Mouse (Mus musculus) brain, adult 10 weeks (tissue): ENCODE data around the gene Prr7. TPM values are rescaled to one million over a fixed set of nuclear protein-coding genes. Genes with fewer than 3 reads are reported as not detected.

Experiments
- polyA plus RNA-seq: library from polyadenylated mRNA; stranded (reverse); fragments of 350-450 nt; fragmentation: Illumina TruSeq; extraction: RNeasy Lipid Tissue Mini Kit (QIAGEN cat#74804); gene quantifications from one replicate; pipeline ENCODE4 v1.2.3, GENCODE M21; 2015; ENCODE audit warnings: low read depth, low replicate concordance

Prr7 gene
- 30.0 TPM for polyA plus RNA-seq

DNA sequence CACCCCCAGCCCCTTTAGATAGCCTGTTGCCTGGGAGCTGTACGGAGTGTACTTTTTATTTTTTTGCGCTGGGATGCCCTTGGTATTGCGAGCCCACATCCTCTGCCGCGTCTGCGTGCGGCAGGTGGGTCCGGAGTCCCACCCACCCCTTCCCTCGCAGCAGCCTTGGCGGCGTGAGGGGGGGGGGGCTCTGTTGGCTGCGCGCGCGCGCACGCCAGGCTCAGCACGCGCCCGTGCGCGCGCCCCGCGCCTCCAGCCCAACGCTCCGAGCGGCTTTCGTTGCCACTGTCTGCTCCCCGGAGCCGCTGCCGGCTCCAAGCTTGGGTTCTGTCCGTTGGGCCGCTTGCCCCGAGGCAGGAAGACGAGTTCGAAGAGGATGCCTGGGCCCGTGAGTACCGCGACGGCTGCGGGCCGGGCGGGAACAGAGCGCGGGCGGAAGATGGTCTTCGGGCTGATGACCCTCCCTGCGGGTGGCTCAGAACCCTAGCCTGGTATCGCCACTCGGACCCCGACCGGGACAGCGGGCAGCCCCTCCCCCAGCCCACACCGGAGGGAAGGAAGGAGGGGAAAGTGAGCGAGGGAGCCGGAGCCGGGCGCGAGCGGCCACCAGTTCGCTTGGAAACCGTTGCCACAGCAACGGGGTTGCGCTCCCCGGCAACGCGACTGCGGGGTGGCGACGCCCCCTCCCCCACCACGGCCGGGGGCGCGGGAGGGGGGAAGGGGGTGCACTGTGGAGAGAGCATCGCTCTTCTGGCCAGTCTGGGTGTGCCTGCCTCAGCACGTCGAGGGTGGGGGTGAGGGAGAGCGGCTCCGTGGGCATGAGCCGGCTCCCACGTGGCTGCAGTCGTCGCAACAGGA lies at the start of gene Prr7:
Gene Prr7 (plus strand): TSS at position 241 of the 858 bp plus-strand sequence.

DNA sequence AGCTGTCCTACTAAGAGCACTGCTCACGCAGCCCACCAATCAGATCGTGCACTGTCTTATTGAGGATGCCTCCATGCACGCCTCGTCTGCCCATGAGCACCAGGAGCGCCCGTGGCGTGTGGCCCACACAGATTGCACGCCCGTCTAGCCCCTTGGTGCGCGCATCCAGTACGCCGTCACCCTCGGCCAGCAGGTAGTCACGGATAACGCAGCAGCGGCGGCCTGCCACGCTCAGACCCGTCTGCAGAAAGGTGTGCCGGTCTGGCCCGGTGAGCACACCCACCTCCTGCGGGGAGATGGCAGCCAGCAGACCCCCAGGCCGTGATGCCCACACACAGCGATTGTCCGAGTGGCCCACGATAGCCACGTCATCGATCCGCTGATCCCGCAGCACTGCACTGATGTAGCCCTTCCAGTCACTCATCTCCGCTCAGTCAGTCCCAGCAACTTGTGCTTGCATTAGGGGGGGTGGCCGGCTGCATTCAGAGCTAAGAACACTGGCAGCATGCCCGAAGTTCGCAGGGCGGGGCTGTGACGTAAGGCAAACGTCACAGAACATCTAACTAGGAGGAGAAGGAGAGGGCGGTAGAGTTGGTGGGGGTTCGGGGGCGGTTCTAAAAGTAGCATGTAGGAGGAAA lies 49.2 kb upstream of the Prr7 start, which contains the start of gene Pfn3:
Gene Pfn3 (minus strand): TSS at position 490 of the 638 bp plus-strand sequence.

DNA sequence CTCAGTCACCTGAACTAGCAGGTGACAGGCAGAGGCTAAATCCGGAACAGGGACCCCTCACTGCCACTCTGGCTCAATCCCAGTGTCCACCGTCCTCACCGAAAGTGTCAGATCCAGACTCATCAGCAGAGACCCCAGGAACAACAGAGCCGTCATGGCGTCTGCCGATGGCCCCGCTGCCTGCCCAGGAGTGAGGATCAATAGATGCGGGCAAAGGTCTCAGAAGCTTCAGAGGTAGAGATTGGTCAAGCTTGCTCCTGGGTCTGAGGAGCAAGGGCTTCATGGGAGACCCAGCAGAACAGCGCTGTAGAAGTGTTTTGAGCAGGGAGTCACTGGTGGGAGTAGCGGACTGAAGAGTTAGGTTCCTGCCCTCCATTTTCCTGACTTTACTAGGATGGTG lies 37.5 kb upstream of the Prr7 start, which contains the start of gene F12:
Gene F12 (minus strand): TSS at position 181 of the 400 bp plus-strand sequence.

DNA sequence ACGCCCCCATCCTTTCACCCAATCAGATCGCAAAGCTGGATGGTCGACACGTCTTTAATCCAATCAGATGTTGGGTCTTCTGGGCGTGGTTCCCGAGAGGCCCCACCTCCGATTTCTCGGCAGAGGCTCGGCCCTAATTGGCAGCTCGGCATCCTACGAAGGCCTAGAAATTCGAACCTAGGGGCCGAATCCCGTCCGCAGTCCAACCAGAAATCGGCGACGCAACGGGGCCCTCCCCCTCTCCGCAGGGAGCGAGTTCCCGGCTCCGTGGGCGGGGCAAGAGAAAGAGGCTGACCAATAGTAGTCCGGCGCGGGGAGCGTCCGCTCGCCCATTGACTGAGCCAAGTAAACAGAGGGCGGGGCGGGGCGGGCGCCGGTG lies 19.1 kb upstream of the Prr7 start, which contains the start of gene Grk6:
Gene Grk6 (plus strand): TSS at position 136 of the 379 bp plus-strand sequence.

DNA sequence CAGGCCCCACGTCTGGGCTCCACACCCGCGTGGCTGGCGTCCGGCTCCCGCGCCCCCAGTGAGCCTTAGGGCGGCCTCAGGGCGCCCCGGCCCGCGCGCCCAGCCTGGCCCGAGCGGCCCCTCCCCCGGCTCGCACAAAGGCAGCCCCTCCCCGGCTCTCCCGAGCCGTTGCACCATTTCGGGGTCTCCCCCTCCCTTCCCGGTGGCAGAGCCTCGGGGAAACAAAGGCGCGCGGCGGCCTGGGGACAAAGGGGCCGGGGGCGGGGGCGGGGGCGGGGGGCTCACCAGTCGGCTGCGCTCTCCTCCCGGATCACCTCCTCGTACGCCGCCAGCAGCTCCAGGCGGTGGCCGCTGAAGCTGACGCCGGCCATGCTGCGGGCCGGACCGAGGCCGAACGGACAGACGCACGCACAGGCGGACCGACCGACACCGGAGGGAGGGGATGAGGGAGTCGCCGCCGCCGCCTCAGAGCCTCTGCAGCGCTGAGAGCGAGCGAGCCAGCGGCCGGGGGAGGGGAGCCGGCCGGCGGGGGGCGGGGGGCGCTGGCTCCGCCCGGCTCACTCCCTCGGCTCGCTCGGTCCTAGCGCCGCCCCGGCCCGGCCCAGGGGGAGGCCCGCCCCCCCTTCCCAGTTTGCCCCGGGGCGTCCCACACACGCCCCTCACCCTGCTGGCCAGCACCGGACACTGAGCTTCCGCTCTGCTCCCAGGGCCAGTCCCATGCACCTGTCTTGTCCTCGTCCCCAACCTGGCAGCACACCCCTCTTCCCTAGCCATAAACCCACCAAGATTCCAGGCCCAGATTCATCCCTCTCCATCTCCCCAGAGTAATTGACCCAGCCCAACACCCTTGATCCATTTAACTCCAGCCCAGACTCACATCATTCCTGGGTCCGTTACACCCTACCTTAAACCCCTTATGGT lies 23.8 kb downstream of the Prr7 start, which contains the start of gene Dbn1:
Gene Dbn1 (minus strand): TSS at position 534 of the 921 bp plus-strand sequence.

DNA sequence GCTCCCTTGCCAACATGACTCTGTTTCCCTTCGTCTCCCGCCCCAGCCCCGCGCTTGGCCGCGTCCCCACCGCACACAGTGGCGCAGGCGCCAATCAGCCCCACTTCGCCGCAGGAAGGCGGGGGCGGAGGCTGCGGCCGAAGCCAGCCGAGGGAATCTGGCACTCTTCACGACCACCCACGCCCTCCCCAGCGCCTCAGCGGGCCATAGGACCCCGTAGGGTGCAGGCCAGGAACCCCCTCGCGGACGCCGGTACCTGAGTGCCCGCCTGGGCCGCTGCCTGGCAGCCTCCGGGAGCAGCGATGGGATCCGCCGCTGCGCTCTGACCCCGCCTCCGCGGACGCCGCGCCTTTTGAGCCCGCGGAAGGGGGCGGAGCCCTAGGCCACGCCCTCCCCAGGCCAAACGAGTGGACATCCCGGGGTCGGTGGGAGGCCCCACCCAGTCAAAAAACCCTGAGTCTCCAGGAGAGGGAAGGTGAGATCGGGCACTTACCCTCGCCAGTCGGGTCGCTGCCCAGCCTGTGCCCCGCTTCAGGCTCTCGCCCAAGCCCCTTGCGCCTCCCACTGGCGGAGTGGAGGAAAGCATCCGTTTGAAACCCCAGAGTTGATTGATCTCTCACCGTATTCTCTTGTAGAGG lies 49.2 kb downstream of the Prr7 start, which contains the start of gene Pdlim7:
Gene Pdlim7 (minus strand): TSS at position 566 of the 638 bp plus-strand sequence.

Other genes with a start within 250 kb of the Prr7 start
- gene Prelid1, start 143.8 kb upstream of the Prr7 start, polyA plus RNA-seq: 144 TPM
- gene Rab24, start 142.3 kb upstream of the Prr7 start, polyA plus RNA-seq: 98.9 TPM
- 1.7 TPM for gene Mxd3, start 134.4 kb upstream of the Prr7 start, polyA plus RNA-seq
- 46.0 TPM for gene Lman2, start 101.5 kb upstream of the Prr7 start, polyA plus RNA-seq
- 52.5 TPM for gene Rgs14, start 94.5 kb upstream of the Prr7 start, polyA plus RNA-seq
- gene Slc34a1, start 66.1 kb upstream of the Prr7 start, polyA plus RNA-seq: not detected
- not detected for gene Pfn3, start 49.0 kb upstream of the Prr7 start, polyA plus RNA-seq
- 0.95 TPM for gene F12, start 37.5 kb upstream of the Prr7 start, polyA plus RNA-seq
- gene Grk6, start 19.2 kb upstream of the Prr7 start, polyA plus RNA-seq: 56.1 TPM
- 189 TPM for gene Dbn1, start 23.8 kb downstream of the Prr7 start, polyA plus RNA-seq
- gene Pdlim7, start 49.4 kb downstream of the Prr7 start, polyA plus RNA-seq: 92.5 TPM
- gene Dok3, start 65.0 kb downstream of the Prr7 start, polyA plus RNA-seq: 8.0 TPM
- 43.8 TPM for gene Ddx41, start 72.4 kb downstream of the Prr7 start, polyA plus RNA-seq
- 79.9 TPM for gene Fam193b, start 106.9 kb downstream of the Prr7 start, polyA plus RNA-seq
- gene Tmed9, start 109.5 kb downstream of the Prr7 start, polyA plus RNA-seq: 143 TPM
- gene B4galt7, start 135.6 kb downstream of the Prr7 start, polyA plus RNA-seq: 31.1 TPM
- gene Caml, start 158.7 kb downstream of the Prr7 start, polyA plus RNA-seq: 65.9 TPM
- gene Ddx46, start 170.8 kb downstream of the Prr7 start, polyA plus RNA-seq: 36.4 TPM
- gene B230219D22Rik, start 228.9 kb downstream of the Prr7 start, polyA plus RNA-seq: 88.0 TPM